Mouse (Mus musculus) G1E-ER4 (cell line): Measurements from ENCODE around the gene 2010111I01Rik. TPM values are rescaled to one million over a fixed set of nuclear protein-coding genes. Genes with fewer than 3 reads are reported as not detected.

ENCODE experiments used
- GATA1 ChIP-seq: IDR thresholded peaks from one replicate; pipeline ENCODE4 v1.8.0; 2012; ENCODE audit warnings: low read length, inconsistent platforms
- polyA plus RNA-seq: library from polyadenylated mRNA; stranded (reverse); fragments of >175 nt; gene quantifications from 2 replicates; pipeline ENCODE4 v1.2.3, GENCODE M21; 2012

The 2010111I01Rik gene
- polyA plus RNA-seq, 1 experiment, result 47.5 TPM

DNA sequence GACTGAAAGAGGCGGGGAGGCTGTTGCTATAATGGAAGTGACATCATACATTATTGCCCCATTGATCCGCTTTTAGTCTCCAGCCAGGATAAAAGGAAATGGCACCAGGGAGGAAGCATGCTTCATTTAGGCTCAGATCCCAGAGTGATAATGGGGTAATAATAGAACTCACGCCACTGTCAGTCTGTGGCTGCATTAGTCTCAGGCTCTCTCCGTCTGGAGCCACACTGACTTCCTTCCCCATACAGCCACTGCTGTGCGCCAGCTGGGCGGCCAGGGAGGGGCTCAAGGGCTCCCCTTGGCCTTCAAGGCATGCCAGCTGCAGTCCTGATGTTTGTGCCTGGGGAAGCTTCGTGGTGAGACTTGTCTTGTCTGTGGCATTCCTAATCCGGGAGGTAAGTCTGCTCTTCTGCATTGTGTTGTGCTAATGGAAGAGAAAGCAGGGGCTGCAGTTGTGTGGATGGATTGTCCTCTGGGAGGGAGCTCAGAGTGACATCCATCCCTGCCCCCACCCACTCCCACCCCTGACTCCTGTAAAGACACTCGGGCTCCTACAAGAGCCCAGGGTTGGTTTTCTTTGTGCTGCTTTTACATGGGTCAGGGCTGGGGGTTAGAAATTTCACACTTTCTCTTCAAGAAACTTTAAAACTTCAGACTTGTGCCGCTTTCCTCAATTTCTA, 314.2 kb downstream of the 2010111I01Rik start:
- no peak for TF ChIP-seq GATA1

DNA sequence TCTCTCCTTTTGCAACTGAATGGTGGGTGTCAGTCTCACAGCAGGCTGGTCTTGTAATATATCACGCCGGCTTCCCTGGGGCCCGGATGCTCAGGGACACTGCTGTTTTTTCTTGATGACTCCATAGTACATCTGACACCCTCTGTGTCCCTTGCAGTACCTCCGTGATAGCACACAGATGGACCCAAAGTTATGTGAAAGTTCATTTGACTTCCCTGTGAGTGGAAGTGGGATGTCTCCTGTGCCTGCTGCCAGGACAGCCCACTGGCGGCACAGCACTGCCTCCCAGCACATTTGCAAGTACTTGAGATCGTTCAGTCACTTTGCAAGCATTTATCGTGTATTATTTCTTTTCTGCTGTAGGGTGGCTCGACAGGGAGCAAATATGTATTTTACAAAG, 315.1 kb downstream of the 2010111I01Rik start:
- no peak for TF ChIP-seq GATA1

DNA sequence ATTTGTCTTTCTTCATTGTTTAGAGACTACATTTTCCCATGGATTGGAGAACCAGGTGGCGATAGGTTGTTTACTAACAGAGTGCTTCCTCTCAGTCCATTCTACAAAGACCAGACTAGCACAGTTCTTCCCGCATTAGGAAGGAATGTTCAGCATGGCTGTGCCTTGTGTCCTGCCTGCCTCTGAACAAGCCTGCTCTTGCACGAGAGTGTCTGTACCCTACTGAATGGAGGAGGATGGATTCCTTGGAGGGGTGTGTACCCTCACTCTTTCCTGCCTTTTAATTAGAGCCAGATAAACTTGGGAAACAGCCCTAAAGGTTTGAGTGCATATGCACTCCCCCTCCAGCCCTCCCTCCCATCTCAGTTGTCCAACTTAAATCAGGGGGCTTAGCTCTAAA, 315.7 kb downstream of the 2010111I01Rik start:
- TF ChIP-seq GATA1, result no peak

DNA sequence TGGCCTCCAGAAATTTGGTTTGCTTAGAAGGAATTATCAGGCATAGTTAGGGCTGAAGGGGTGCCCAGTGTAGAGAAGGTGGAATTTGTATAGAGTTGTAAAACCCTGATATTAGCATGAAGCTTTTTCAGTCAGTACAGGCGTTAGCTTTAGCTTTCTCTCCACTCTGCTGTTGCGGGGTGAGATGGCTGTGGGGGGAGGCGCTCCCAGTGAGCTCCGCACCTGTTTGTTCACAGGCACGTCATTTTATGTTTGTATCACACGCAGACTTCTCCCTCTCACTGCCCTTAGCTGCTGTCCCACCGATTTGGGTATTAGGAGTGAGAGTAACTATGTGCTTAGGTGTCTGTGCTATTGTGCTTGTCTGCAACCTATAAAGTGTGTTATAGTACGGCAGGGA, 316.5 kb downstream of the 2010111I01Rik start:
- no peak for TF ChIP-seq GATA1

DNA sequence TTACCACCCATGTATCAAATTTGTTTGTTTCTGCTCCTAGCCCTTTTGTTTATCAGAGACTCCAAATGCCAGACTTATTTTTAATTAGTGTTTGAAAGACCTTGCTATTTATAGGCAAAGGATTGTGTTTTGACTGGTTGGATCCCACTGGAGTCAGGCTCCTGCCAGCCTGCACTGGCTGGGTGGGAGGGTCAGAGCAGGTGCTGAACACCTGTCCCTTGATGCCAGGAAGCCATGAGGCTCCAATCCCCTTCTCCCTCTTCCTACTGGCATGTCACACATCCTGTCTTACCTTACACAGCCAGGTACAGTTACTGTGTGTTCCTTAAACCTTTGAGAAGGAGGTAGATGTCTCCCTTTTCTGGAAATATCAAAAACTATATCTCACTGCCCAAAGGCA, 318.5 kb downstream of the 2010111I01Rik start:
- no peak for TF ChIP-seq GATA1

DNA sequence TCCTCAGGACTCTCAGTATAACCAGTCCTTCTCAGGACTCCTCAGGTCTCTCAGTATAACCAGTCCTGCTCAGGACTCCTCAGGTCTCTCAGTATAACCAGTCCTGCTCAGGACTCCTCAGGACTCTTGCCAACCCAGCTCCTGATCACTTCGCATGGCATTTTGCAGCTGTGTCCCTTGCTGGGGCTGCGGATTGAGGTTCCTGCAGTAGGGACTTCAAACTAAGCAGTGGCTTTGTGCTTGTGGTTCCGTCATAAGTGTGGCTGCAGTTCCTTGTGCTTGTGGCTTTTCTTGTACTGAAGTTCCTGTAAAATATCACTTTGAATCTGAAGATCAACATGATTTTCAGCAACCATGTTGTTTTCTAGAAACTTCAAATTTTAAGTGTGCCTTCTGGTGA, 320.1 kb downstream of the 2010111I01Rik start:
- no peak for TF ChIP-seq GATA1

DNA sequence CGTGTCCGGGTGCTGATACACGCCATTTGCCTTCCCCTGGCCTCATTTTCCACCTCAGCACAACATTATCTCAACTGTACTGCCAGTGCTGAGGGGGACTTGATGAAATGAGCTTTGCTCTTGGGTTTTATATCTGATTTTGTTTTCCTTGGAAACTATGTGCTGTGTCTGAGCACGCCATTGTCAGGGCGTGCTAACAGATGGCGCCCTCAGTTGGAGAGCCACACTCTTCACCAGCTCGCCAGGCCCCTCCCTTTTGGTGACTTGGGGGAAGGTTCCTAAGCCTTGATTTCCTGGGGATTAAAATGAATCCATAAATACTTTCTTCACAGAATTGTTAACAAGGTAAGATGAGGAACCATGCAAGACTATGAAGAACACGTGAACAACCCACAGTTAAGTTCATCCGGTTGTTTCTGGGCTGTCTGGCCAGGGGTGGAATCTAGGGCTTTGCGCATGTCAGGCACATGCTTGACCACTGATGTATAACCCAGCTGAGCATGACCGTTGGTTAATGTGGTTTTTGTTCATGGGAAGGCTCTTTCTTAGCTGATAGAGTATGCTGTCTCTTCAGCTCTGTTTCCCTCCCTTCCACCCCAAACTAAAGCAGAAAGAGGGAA, 321.9 kb downstream of the 2010111I01Rik start:
- no peak for TF ChIP-seq GATA1

DNA sequence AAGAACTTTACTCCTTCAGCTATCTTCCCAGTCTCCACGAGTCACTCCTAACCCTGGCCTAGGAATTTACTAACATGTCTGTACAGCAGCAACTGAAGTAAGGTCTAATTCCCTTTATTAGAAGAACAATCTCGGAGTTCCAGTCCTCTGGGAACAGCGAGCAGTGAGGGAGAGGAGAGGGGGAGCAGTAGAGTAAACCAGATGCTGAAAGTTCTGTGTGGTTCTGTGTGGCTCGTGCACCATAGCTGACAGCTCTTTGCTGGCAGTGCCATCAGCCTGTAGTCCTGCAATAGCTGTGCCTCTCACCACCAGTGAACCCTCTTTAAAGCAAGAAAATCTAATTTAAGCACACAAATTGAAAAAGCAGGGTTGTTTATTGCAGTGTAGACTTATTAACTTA, 324.5 kb downstream of the 2010111I01Rik start:
- no peak for TF ChIP-seq GATA1

DNA sequence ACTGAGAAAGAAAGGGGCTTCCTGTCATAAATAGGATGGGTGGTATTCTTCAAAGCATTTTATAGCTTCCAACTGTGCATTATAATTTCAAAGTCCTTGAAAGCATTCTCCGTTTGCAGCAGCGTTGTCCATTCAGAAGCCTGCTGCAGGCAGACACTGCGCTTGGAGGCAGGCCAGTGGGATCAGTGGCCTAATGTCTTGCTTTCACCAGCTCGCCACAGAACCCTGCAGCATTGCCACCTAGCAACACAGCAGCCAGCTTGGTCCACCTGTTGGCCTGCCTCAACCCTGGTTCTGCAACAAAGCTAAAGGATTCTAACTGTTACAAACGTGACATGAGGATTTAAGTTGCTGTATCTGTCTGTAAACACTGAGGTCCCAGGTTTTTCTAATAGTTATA, 325.0 kb downstream of the 2010111I01Rik start:
- no peak for TF ChIP-seq GATA1

DNA sequence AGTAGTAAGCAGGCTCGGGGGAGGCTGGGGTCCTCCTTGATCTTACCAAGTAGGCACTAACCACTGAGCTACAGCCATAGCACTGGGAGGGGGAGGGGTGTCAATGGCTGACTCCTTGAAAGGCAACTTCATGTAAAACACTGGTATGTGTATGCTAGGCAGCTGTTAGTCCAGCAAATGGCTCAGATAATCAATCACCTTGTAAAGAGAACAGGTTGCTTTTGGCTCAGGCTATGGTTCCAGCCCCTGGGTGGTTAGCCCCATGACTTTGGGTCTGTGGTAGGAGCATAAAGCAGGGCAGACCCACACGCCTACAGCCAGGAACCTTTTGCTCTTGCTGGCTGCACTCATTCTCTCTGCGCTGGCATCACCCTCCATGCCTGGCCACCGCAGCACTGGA, 325.4 kb downstream of the 2010111I01Rik start:
- TF ChIP-seq GATA1, result no peak

DNA sequence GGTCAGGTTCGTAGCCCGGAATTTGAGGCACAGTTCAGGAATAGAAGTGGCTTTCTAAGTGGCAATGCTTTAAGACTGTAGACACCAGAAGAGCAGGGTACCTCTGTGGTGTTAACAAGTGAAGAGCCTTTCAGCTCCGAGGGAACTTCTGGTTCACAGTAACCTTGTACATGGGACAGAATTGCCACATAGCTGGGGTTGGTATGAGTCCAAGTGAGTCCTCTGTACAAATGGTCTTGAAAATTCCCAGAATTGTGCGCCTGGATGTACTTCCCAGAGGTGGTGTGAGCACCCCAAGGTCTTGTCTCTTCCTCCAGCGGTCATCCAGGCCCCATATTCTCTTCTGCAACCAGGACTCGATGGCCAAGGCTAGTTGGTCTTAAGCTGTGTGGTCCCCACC, 326.3 kb downstream of the 2010111I01Rik start:
- TF ChIP-seq GATA1, result no peak

DNA sequence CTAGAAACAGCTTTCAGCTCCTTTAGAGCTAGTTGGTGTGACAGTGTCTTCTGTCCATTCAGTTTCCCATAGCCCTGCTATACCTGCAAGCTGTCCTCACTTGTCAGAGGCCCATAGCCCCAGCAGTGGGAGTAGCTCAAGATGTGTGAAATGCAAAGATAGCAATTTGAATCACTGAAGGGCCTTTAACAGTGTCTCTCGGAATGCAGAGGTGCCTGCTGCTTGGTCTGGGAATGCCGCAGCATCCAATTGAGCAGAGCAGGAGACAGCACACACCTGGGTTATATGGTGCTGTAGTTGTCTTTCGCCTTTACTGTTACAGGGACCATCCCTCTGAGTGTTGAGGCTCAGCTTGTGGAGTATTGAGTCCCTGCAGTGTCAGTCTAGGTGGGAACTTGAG, 329.0 kb downstream of the 2010111I01Rik start:
- TF ChIP-seq GATA1, result no peak

DNA sequence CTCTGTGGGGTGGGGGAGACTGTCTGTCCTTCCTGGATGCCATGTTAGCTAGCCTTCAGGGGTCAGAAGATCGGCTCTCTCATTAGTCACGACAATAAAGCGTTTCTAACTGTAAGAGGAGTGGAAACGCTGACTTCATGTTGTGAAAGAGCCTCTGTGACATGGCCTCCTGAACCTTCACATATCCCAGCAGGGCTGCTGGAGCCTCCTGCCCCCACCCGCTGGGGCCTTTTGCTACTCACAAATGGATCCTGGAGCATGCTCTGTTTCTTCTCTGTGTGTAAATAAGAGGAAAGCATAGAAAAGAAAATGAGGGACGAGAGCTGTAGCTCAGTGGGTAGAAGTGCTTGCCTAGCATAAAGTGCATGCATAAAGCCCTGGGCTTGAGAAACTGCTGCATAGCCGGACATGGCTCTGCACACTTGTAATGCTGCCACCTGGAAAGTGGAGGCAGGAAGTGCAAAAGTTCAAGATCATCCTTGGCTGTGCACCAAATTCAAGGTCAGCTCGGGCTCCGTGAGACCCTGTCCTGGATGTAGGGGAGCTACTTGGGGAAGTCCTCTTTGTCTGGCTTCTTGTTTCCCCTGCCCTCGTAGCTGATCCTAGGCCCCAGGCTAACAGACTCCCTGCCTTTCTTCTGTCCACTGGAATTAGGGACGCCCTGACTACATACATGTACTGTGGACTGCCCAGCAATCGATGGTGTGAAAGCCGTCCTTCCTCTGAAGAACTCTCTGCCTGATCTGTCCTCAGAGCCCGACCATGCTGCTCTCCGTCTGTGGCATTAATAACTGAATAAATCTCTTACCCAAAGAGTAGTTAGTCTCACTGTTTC, 329.9 kb downstream of the 2010111I01Rik start:
- no peak for TF ChIP-seq GATA1

DNA sequence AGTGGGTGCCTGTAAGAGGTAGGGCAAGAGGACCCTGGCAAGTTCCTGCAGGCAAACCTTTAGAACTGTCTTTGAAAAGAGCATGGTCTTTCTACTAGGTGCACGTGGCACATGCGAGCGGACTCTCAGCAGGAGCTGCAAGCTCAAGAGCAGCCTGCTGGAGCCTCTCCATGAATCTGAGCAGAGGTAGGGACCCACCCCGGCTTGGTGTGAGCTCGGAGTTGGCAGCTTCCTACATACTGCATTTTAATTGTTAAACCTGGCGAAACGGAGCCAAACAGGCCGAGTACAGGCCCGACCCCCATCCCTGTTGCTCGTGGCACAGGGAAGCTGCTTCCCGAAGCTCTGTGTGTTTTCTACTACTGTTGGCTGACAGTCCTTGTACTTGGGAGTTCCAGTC, 331.6 kb downstream of the 2010111I01Rik start:
- TF ChIP-seq GATA1, result no peak

DNA sequence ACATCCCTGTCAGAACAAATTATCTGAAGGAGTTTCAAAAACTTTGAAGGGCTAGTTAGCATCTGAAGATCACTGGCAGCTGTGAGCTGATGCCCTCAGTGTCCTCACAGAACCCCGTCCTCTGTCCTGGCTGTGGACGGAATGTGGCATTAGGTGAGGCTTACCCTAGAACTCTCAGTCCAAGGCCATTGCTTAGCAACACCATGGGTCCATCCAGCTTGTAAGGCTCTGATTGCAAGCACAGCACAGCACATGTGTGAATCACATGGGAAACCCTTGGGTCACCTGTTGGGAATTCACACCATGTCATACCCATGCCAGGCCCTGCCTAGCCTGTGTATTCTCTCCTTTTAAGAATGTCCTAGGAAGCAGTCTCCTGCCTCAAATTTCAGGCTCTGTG, 332.3 kb downstream of the 2010111I01Rik start:
- no peak for TF ChIP-seq GATA1

DNA sequence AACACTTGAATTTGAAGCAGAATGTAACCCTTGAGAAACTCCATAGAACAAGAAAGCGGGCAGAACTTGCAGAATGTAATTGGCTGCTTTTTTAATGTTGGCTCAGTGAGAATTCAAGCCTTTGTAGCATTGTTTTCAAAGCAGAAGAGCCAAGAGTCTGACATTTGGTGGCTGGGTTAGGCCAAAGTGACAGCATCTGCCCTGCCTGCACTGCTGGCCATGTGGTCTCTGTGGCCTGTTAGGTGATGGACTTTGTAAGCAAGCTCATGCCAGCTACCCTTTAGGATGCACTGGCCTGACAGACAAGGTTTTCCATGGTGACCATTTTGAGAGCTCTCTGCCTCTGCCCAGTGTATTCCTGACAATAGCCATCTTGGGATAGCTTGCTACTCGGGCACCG, 333.2 kb downstream of the 2010111I01Rik start:
- no peak for TF ChIP-seq GATA1

DNA sequence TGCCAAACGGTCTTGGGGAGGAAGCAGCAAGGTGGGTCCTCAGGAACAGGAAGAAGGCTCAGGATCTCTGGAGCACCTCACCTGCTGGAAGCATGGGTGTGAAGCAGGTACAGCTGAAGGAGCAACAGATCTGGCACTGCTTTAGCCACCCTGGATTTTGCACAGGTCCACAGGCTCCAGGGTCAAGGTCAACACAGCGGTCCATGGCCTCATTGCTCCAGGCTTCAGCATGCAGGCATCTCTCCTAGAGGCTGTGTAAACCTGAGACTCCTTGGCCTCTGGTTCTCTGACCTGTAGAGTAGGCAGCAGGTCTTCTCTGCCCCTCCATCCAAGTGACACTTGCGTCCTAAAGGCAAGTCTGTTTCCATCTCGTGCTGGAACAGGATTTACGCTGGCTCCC, 334.2 kb downstream of the 2010111I01Rik start:
- no peak for TF ChIP-seq GATA1

DNA sequence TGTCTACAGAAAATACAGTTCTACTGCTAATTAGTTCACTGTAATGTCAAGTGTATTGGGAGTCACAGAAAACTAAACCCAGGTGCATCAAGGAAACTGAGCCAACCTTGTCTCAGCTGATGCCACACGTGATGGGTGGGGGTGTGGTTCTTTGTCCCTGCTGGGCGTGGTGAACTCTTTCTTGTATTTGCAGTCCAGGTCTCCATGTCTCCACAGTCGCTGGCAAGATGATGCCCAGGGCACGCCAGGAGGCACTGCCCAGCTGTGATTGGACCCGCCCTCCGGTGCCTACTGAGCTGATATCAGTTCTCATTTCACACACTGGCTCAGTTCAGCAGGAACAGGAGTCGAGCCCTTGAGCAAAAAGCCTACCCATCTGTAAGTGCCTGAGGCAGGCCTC, 336.2 kb downstream of the 2010111I01Rik start:
- no peak for TF ChIP-seq GATA1
